Mouse (Mus musculus): Measurements from ENCODE around the gene Rps6kb1. TPM values are rescaled to one million over a fixed set of nuclear protein-coding genes. Genes with fewer than 3 reads are reported as not detected.
"Not testable (repeated sequence)": the region's sequence is repeated elsewhere in the genome, so short reads cannot be mapped to it uniquely, and the experiment has no call there.

Gene Rps6kb1
- total and polyA plus RNA-seq, 3 experiments = 45.2 to 110 (median 76.9) TPM

DNA sequence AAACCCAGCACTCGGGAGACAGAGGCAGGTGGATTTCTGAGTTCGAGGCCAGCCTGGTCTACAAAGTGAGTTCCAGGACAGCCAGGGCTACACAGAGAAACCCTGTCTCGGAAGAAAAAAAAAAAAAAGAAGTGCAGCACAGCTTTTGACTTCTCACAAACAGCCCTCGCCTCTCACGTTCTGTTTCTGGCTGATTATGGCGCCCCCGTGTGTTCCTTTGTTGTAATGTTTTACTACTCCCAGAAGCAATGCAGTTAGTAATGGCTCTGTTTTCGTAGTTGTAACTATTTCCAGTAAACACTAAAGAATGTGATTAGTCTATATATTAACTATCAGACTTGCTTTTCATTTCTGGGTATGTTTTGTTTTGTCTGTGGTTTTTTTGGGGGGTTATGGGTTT is 80.3 kb downstream of the Rps6kb1 start:
- H3K79me2 ChIP-seq (replicated peaks; ENCODE audit: control insufficient read depth, extremely low read depth, insufficient read depth, poor library complexity, severe bottlenecking); H3K4me2 ChIP-seq (ENCODE audit: insufficient read depth, low read depth, poor library complexity, severe bottlenecking); in situ Hi-C loops (cut with MboI; ENCODE audit: low pct_ligation_motif_present, low pct_unique_long_range_greater_than_20kb, low sequenced_read_pairs); H3K27ac ChIP-seq (ENCODE audit: insufficient read depth, low read depth); H3K36me3 ChIP-seq (replicated peaks in 1 of 2; ENCODE audit: control insufficient read depth in 1 of 2, insufficient read depth in 1 of 2, low read length in 1 of 2); H3K4me1 ChIP-seq (ENCODE audit: control insufficient read depth in 1 of 2, insufficient read depth in 2 of 2); H3K27me3 ChIP-seq (replicated peaks); dilution Hi-C loops (cut with MboI; ENCODE audit: extremely low pct_ligation_motif_present, extremely low pct_unique_long_range_greater_than_20kb, low sequenced_read_pairs); H3K9ac ChIP-seq (ENCODE audit: insufficient read depth, low read depth); H3K4me3 ChIP-seq (replicated peaks in 1 of 3; ENCODE audit: low read depth in 2 of 3, low read length in 2 of 3, poor library complexity in 1 of 3); H3K9me3 ChIP-seq (replicated peaks; ENCODE audit: low read length): not testable (repeated sequence)
- DNase-seq (ENCODE audit: extremely low read depth) = peak; percentile 92
- TF ChIP-seq SMC3 (IDR thresholded peaks at IDR 0.05; ENCODE audit: low read depth, low read length) = peak; percentile 76
- TF ChIP-seq ZNF384 (IDR thresholded peaks at IDR 0.05; ENCODE audit: low read depth, low read length) = peak; percentile 95
- TF ChIP-seq CTCF (conservative IDR thresholded peaks at IDR 0.05 in 1 of 2, IDR thresholded peaks at IDR 0.05 in 1 of 2; ENCODE audit: low read depth in 2 of 2, low read length in 2 of 2) = peak; percentile 54 to 83
- peak; percentile 82 for TF ChIP-seq RAD21 (IDR thresholded peaks at IDR 0.05; ENCODE audit: low read depth, low read length)
- peak; percentile 72 for TF ChIP-seq BHLHE40 (IDR thresholded peaks at IDR 0.05; ENCODE audit: low read depth, low read length)
- peak; percentile 5; the same call in 1 of the 2 replicates for TF ChIP-seq IRF4 (IDR thresholded peaks at IDR 0.05; ENCODE audit: low read depth, low read length)

DNA sequence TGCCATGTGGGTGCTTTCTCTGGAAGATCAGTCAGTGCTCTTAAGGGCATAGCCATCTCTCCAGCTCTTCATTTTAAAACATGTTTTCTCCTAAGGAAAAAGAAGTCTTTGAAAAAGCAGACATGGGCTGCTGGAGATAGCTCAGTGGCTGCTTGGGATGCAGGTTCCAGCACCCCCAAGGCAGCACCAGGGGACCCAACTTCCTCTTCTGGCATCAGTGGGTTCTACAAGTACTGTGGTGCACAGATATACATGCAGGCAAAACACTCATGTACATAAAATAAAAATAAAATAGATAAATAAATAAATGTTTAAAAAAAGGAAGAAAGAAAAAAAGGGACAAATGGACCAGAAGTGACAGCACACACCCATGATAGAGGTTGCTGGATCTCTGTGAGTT is 82.0 kb downstream of the Rps6kb1 start:
- H3K9me3 ChIP-seq (replicated peaks; ENCODE audit: low read length) = peaks cover 6% of the 10 kb centered on the region
- H3K4me3 ChIP-seq (replicated peaks in 1 of 3; ENCODE audit: low read depth in 2 of 3, low read length in 2 of 3, poor library complexity in 1 of 3) = no peak overlapping the region
- no peak overlapping the region for H3K9ac ChIP-seq (ENCODE audit: insufficient read depth, low read depth)
- in situ Hi-C loops (cut with MboI; ENCODE audit: low pct_ligation_motif_present, low pct_unique_long_range_greater_than_20kb, low sequenced_read_pairs) (no loop called here), dilution Hi-C loops (cut with MboI; ENCODE audit: extremely low pct_ligation_motif_present, extremely low pct_unique_long_range_greater_than_20kb, low sequenced_read_pairs) (no loop called here)
- no peaks in the 10 kb centered on the region for H3K27me3 ChIP-seq (replicated peaks)
- peaks cover 0 to 3% of the 10 kb centered on the region in 2 experiments; a peak in 1 of 4 replicates for H3K4me1 ChIP-seq (ENCODE audit: control insufficient read depth in 1 of 2, insufficient read depth in 2 of 2)
- DNase-seq (ENCODE audit: extremely low read depth) = no peak
- H3K4me2 ChIP-seq (ENCODE audit: insufficient read depth, low read depth, poor library complexity, severe bottlenecking) = no peak overlapping the region
- no peak for TF ChIP-seq POLR2AphosphoS2 (IDR thresholded peaks at IDR 0.05; ENCODE audit: low read depth, low read length)
- no peak for TF ChIP-seq IRF4 (IDR thresholded peaks at IDR 0.05; ENCODE audit: low read depth, low read length)
- TF ChIP-seq KAT2A (IDR thresholded peaks at IDR 0.05; ENCODE audit: insufficient replicate concordance, low read length) = no peak
- TF ChIP-seq MAX (IDR thresholded peaks at IDR 0.05; ENCODE audit: low read length) = no peak
- H3K79me2 ChIP-seq (replicated peaks; ENCODE audit: control insufficient read depth, extremely low read depth, insufficient read depth, poor library complexity, severe bottlenecking) = no peaks in the 10 kb centered on the region
- H3K36me3 ChIP-seq (replicated peaks in 1 of 2; ENCODE audit: control insufficient read depth in 1 of 2, insufficient read depth in 1 of 2, low read length in 1 of 2) = no peaks in the 10 kb centered on the region
- no peak overlapping the region for H3K27ac ChIP-seq (ENCODE audit: insufficient read depth, low read depth)

DNA sequence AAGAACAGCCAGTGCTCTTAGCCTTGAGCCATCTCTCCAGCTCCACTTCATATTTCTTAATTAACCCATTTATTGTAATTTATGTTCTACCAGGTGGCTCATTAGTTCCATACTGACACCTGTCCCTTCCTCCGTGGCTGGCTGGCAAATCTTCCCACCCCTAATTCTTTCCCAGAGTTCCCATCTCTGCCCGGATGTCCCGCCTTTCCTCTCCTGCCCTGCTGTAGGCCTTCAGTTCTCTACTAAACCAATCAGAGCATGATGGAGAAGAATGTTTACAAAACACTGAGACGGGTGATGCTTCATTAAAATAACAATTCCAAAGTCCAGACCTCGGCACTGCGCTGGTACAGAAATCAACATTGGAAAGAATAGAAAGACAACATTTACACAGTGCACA is 85.7 kb downstream of the Rps6kb1 start:
- Histone ChIP-seq H3K9me3 (replicated peaks; ENCODE audit: low read length) (peaks cover 6% of the 10 kb centered on the region), H3K4me2 (ENCODE audit: insufficient read depth, low read depth, poor library complexity, severe bottlenecking) (no peak overlapping the region), H3K79me2 (replicated peaks; ENCODE audit: control insufficient read depth, extremely low read depth, insufficient read depth, poor library complexity, severe bottlenecking) (no peaks in the 10 kb centered on the region), H3K36me3 (replicated peaks in 1 of 2; ENCODE audit: control insufficient read depth in 1 of 2, insufficient read depth in 1 of 2, low read length in 1 of 2) (no peaks in the 10 kb centered on the region), H3K27ac (ENCODE audit: insufficient read depth, low read depth) (no peak overlapping the region), H3K4me1 (ENCODE audit: control insufficient read depth in 1 of 2, insufficient read depth in 2 of 2) (peaks cover 0 to 3% of the 10 kb centered on the region in 2 experiments; a peak in 1 of 4 replicates), H3K27me3 (replicated peaks) (no peaks in the 10 kb centered on the region), H3K4me3 (replicated peaks in 1 of 3; ENCODE audit: low read depth in 2 of 3, low read length in 2 of 3, poor library complexity in 1 of 3) (no peak overlapping the region), H3K9ac (ENCODE audit: insufficient read depth, low read depth) (no peak overlapping the region)
- DNase-seq (ENCODE audit: extremely low read depth) = no peak
- dilution Hi-C loops (cut with MboI; ENCODE audit: extremely low pct_ligation_motif_present, extremely low pct_unique_long_range_greater_than_20kb, low sequenced_read_pairs) (no loop called here), in situ Hi-C loops (cut with MboI; ENCODE audit: low pct_ligation_motif_present, low pct_unique_long_range_greater_than_20kb, low sequenced_read_pairs) (no loop called here)
- no peak for TF ChIP-seq MAZ (IDR thresholded peaks at IDR 0.05; ENCODE audit: low read depth, low read length)
- TF ChIP-seq NRF1 (IDR thresholded peaks at IDR 0.05; ENCODE audit: low read depth, low read length) = no peak
- TF ChIP-seq USF1 (IDR thresholded peaks at IDR 0.05; ENCODE audit: low read depth, low read length) = no peak
- no peak for TF ChIP-seq HCFC1 (IDR thresholded peaks at IDR 0.05; ENCODE audit: low read depth, low read length)
- no peak for TF ChIP-seq USF2 (conservative IDR thresholded peaks at IDR 0.05; ENCODE audit: low read depth, low read length)
- TF ChIP-seq MYC (IDR thresholded peaks at IDR 0.05; ENCODE audit: low read depth, low read length) = no peak
- TF ChIP-seq TBP (conservative IDR thresholded peaks at IDR 0.05; ENCODE audit: low read depth, low read length) = no peak
- no peak for TF ChIP-seq ELF1 (IDR thresholded peaks at IDR 0.05; ENCODE audit: low read depth, low read length)
- TF ChIP-seq POLR2A (IDR thresholded peaks at IDR 0.05; ENCODE audit: low read depth, low read length) = no peak
- no peak for TF ChIP-seq BHLHE40 (IDR thresholded peaks at IDR 0.05; ENCODE audit: low read depth, low read length)
- no peak for TF ChIP-seq UBTF (IDR thresholded peaks at IDR 0.05; ENCODE audit: low read depth, low read length)
- no peak for TF ChIP-seq RCOR1 (conservative IDR thresholded peaks at IDR 0.05; ENCODE audit: low read depth, low read length)
- no peak for TF ChIP-seq NELFE (IDR thresholded peaks at IDR 0.05; ENCODE audit: low read depth, low read length)
- no peak for TF ChIP-seq ZC3H11A (IDR thresholded peaks at IDR 0.05; ENCODE audit: low read depth, low read length)
- no peak for TF ChIP-seq PAX5 (IDR thresholded peaks at IDR 0.05; ENCODE audit: low read length)
- no peak for TF ChIP-seq MAFK (IDR thresholded peaks at IDR 0.05; ENCODE audit: insufficient replicate concordance, low read length)
